Comparison of ENCODE assay signal across 8 mouse cellular contexts in genomic region chr9:102719936-102720566, GRCm38 (mm10). TPM values are rescaled to one million over a fixed set of nuclear protein-coding genes. Genes with fewer than 3 reads are reported as not detected.
DNase-seq lines count a peak whose midpoint lies in the region; ATAC-seq and TF ChIP-seq lines count a peak whose summit lies in the region.

No protein-coding gene starts in this region.

- peaks cover 3% of the 10 kb centered on the region for H3K27me3 ChIP-seq in forebrain, embryonic 12.5 days
- no peaks in the 10 kb centered on the region for H3K27me3 ChIP-seq in kidney, embryonic 14.5 days (ENCODE audit: control insufficient read depth, insufficient read depth, low read length)
- H3K27me3 ChIP-seq in myocyte (ENCODE audit: control insufficient read depth, insufficient read depth, insufficient read length): no peaks in the 10 kb centered on the region

- H3K36me3 ChIP-seq in forebrain, embryonic 12.5 days (replicated peaks): peaks cover 53% of the 10 kb centered on the region
- peaks cover 53% of the 10 kb centered on the region for H3K36me3 ChIP-seq in kidney, embryonic 14.5 days (ENCODE audit: control insufficient read depth, insufficient read depth, low read length)
- peaks cover 31% of the 10 kb centered on the region for H3K36me3 ChIP-seq in myocyte (ENCODE audit: control insufficient read depth, insufficient read depth)

- H3K4me2 ChIP-seq in forebrain, embryonic 12.5 days: peak overlapping the region; percentile 90
- peak overlapping the region; percentile 71 for H3K4me2 ChIP-seq in kidney, embryonic 14.5 days (replicated peaks; ENCODE audit: low read depth, low read length)
- H3K4me2 ChIP-seq in myocyte (ENCODE audit: low read depth): peak overlapping the region; percentile 88

- peaks cover 80% of the 10 kb centered on the region for H3K4me1 ChIP-seq in forebrain, embryonic 12.5 days
- peaks cover 65% of the 10 kb centered on the region for H3K4me1 ChIP-seq in kidney, embryonic 14.5 days (ENCODE audit: control insufficient read depth, insufficient read depth, low read length)

- H3K9ac ChIP-seq in forebrain, embryonic 12.5 days: peak overlapping the region; percentile 94
- H3K9ac ChIP-seq in kidney, embryonic 14.5 days (ENCODE audit: low read depth, low read length): peak overlapping the region; percentile 51; the same call in 1 of the 2 replicates

- peaks cover 56% of the 10 kb centered on the region for H3K79me2 ChIP-seq in myocyte (ENCODE audit: control insufficient read depth, insufficient read depth)

- H3K27ac ChIP-seq in layer of hippocampus, adult 2 months: peak overlapping the region; percentile 97
- peak overlapping the region; percentile 61 for H3K27ac ChIP-seq in forebrain, embryonic 12.5 days
- H3K27ac ChIP-seq in kidney, embryonic 14.5 days (ENCODE audit: low read depth, low read length): 0 out of 2 replicates have a peak overlapping the region, but pooled peaks have one; percentile 10

- peak; percentile 50 for TF ChIP-seq POLR2A in myocyte (IDR thresholded peaks at IDR 0.05; ENCODE audit: insufficient read length, low read depth)

- H3ac ChIP-seq in myocyte (ENCODE audit: control insufficient read depth, insufficient read length): peak overlapping the region; percentile 88

- no peak for DNase-seq in layer of hippocampus, adult 2 months (ENCODE audit: low spot score in 2 of 2)
- DNase-seq in layer of hippocampus, adult 9-10 months (ENCODE audit: low spot score): no peak
- no peak for DNase-seq in yolk sac, embryonic 10.5 days (ENCODE audit: low spot score)
- no peak for DNase-seq in adrenal gland, postnatal 25 days

- no peaks in the 10 kb centered on the region for H3K9me3 ChIP-seq in forebrain, embryonic 12.5 days
- no peaks in the 10 kb centered on the region for H3K9me3 ChIP-seq in kidney, embryonic 14.5 days (ENCODE audit: control insufficient read depth, low read length)

- WGBS in forebrain, embryonic 12.5 days: 74% methylated on average over 17 of the region's 17 CpGs
- 75% methylated on average over 17 of the region's 17 CpGs for WGBS in kidney, embryonic 14.5 days

- TF ChIP-seq CTCF in layer of hippocampus, adult 2 months (conservative IDR thresholded peaks at IDR 0.05): no peak

- H3K4me3 ChIP-seq in layer of hippocampus, adult 2 months: peak overlapping the region; percentile 89
- H3K4me3 ChIP-seq in forebrain, embryonic 12.5 days (replicated peaks): peak overlapping the region; percentile 85
- H3K4me3 ChIP-seq in kidney, embryonic 14.5 days (ENCODE audit: low read length): peak overlapping the region; percentile 69; the same call in 1 of the 2 replicates
- peak overlapping the region; percentile 98 for H3K4me3 ChIP-seq in myocyte

- no peak for ATAC-seq in forebrain, embryonic 12.5 days (ENCODE audit: low FRiP score)
- no peak for ATAC-seq in kidney, embryonic 14.5 days (ENCODE audit: low FRiP score, low TSS enrichment)
- ATAC-seq in monocyte, adult 5-6 weeks (replicated peaks; ENCODE audit: insufficient number of reproducible peaks, low FRiP score, low TSS enrichment, poor library complexity, severe bottlenecking): no peak

TF ChIP-seq in myocyte, 11 proteins besides CTCF, POLR2A, EP300 and RAD21:
- TF ChIP-seq POLR2AphosphoS2 (IDR thresholded peaks at IDR 0.05; ENCODE audit: insufficient read length, low read depth) (peak; percentile 74), SRF (IDR thresholded peaks at IDR 0.05; ENCODE audit: control insufficient read depth, insufficient read length, low read depth) (no peak), MYOD1 (IDR thresholded peaks at IDR 0.05; ENCODE audit: control insufficient read depth in 1 of 3, insufficient read length in 2 of 3, low read depth in 2 of 3) (peak in 1 of 3 experiments; percentile 22), MYOG (IDR thresholded peaks at IDR 0.05; ENCODE audit: control insufficient read depth in 1 of 3, insufficient read depth in 1 of 3, insufficient read length in 2 of 3, low read depth in 2 of 3) (peak in 1 of 3 experiments; percentile 30)
TF ChIP-seq in myocyte: peak in this region for 3.

RNA-seq across cellular contexts. Expression of gene Amotl2, which starts 3.6 kb away (rescaled TPM):
- 10 to 100 TPM; 16.0 to 18.1 TPM for total RNA-seq in layer of hippocampus, adult 2 months (2021)
- 82.4 TPM in 2 replicates for polyA plus RNA-seq in forebrain, embryonic 12.5 days (2016; fragmentation: Nextera tagmentation; extraction: Ambion mirVana)
- polyA plus RNA-seq in kidney, embryonic 14.5 days (2014; fragmentation: Nextera tagmentation; extraction: Ambion mirVana): 20.8 and 30.1 TPM in 2 replicates
- polyA plus RNA-seq in myocyte (2012; fragmentation: generic; extraction: Trizol): 67.2 TPM
- 1.9 TPM in 1 of 3 replicates, not detected in the others for total RNA-seq in monocyte, adult 5-6 weeks (2017)
- total RNA-seq in adrenal gland, postnatal 25 days (2021): 231 and 242 TPM in 2 replicates

Comparison
In these comparisons a context has a peak if more than half of its experiments do, and no peak if none do; other contexts are left out.
1. H3K27ac ChIP-seq: peak in every context shown above with its lines; median percentile 97 in layer of hippocampus, adult 2 months; 61 in forebrain, embryonic 12.5 days; 10 in kidney, embryonic 14.5 days.
2. RNA of gene Amotl2, which starts 3.6 kb away (total RNA-seq): 231 to 242 TPM in adrenal gland, postnatal 25 days; 16.0 to 18.1 TPM in layer of hippocampus, adult 2 months and 1.9 TPM in monocyte, adult 5-6 weeks; every median in the first group is over 10 times any median in the second.
3. Peak in every context shown above with its lines, with median percentiles within 50 percentile points of each other: H3K4me3 ChIP-seq and H3K4me2 ChIP-seq.